Mouse (Mus musculus): Measurements from ENCODE around the gene Mt4. TPM values are rescaled to one million over a fixed set of nuclear protein-coding genes. Genes with fewer than 3 reads are reported as not detected.
"Not testable (repeated sequence)": the region's sequence is repeated elsewhere in the genome, so short reads cannot be mapped to it uniquely, and the experiment has no call there.

The Mt4 gene
- polyA plus RNA-seq, 1 experiment from 2014 or later = not detected

- WGBS = 72% methylated on average over 5 of the region's 5 CpGs
- Histone ChIP-seq H3K27ac (no peak overlapping the region), H3K4me1 (replicated peaks) (peaks cover 26% of the 10 kb centered on the region), H3K27me3 (ENCODE audit: insufficient read depth, poor library complexity, severe bottlenecking) (peaks cover 43% of the 10 kb centered on the region), H3K4me3 (no peak overlapping the region), H3K9me3 (no peaks in the 10 kb centered on the region), H3K36me3 (no peaks in the 10 kb centered on the region)
- DNase-seq (ENCODE audit: low spot score) = no peak
These were observed 13.9 kb downstream of the Mt4 start for GRCm38 (mm10) chr8:94150925-94151324.

GRCm38 (mm10) chr8:94152513-94153300 is 15.7 kb downstream of the Mt4 start, which contains the start of gene Mt3:
Gene Mt3, plus strand, starts transcription at chr8:94152607.
- no peaks in the 10 kb centered on the region for H3K9me3 ChIP-seq
- H3K27me3 ChIP-seq (ENCODE audit: insufficient read depth, poor library complexity, severe bottlenecking) = peaks cover 43% of the 10 kb centered on the region
- H3K27ac ChIP-seq = peak within 1 kb of the TSS; percentile 71
- H3K36me3 ChIP-seq = no peaks in the 10 kb centered on the region
- H3K4me3 ChIP-seq = peak within 1 kb of the TSS; percentile 57
- H3K4me1 ChIP-seq (replicated peaks) = peaks cover 30% of the 10 kb centered on the region
- peak; percentile 73 for DNase-seq (ENCODE audit: low spot score)
- WGBS = 2% methylated on average over 29 of the region's 29 CpGs

- Histone ChIP-seq H3K36me3 (no peaks in the 10 kb centered on the region), H3K27me3 (ENCODE audit: insufficient read depth, poor library complexity, severe bottlenecking) (peaks cover 43% of the 10 kb centered on the region), H3K4me3 (peak overlapping the region; percentile 57), H3K9me3 (no peaks in the 10 kb centered on the region), H3K27ac (peak overlapping the region; percentile 35; the same call in 1 of the 2 replicates), H3K4me1 (replicated peaks) (peaks cover 30% of the 10 kb centered on the region)
- WGBS = 24% methylated on average over 7 of the region's 7 CpGs
- DNase-seq (ENCODE audit: low spot score) = no peak
These were observed 16.5 kb downstream of the Mt4 start for GRCm38 (mm10) chr8:94153451-94153850.

GRCm38 (mm10) chr8:94154537-94154936 is 17.5 kb downstream of the Mt4 start:
- Histone ChIP-seq H3K4me3 (no peak overlapping the region), H3K27me3 (ENCODE audit: insufficient read depth, poor library complexity, severe bottlenecking) (peaks cover 43% of the 10 kb centered on the region), H3K4me1 (replicated peaks) (peaks cover 30% of the 10 kb centered on the region), H3K36me3 (no peaks in the 10 kb centered on the region), H3K9me3 (no peaks in the 10 kb centered on the region), H3K27ac (no peak overlapping the region)
- 51% methylated on average over 6 of the region's 6 CpGs for WGBS
- DNase-seq (ENCODE audit: low spot score) = no peak

GRCm38 (mm10) chr8:94156092-94156491 is 19.1 kb downstream of the Mt4 start:
- no peak for DNase-seq (ENCODE audit: low spot score)
- Histone ChIP-seq H3K27ac (no peak overlapping the region), H3K9me3 (no peaks in the 10 kb centered on the region), H3K27me3 (ENCODE audit: insufficient read depth, poor library complexity, severe bottlenecking) (peaks cover 31% of the 10 kb centered on the region), H3K36me3 (no peaks in the 10 kb centered on the region), H3K4me3 (no peak overlapping the region), H3K4me1 (replicated peaks) (peaks cover 30% of the 10 kb centered on the region)
- 87% methylated on average over 4 of the region's 4 CpGs for WGBS

GRCm38 (mm10) chr8:94165772-94166171 is 28.8 kb downstream of the Mt4 start:
- H3K27ac ChIP-seq; DNase-seq (ENCODE audit: low spot score); H3K4me1 ChIP-seq (replicated peaks); H3K4me3 ChIP-seq; H3K9me3 ChIP-seq; H3K36me3 ChIP-seq: not testable (repeated sequence)
- peaks cover 40% of the 10 kb centered on the region for H3K27me3 ChIP-seq (ENCODE audit: insufficient read depth, poor library complexity, severe bottlenecking)
- WGBS = 76% methylated on average over 8 of the region's 8 CpGs

- H3K4me1 ChIP-seq (replicated peaks) = peaks cover 10% of the 10 kb centered on the region
- peak; percentile 90 for DNase-seq (ENCODE audit: low spot score)
- peaks cover 55% of the 10 kb centered on the region for H3K27me3 ChIP-seq (ENCODE audit: insufficient read depth, poor library complexity, severe bottlenecking)
- no peaks in the 10 kb centered on the region for H3K9me3 ChIP-seq
- 5% methylated on average over 6 of the region's 6 CpGs for WGBS
- H3K4me3 ChIP-seq = no peak overlapping the region
- H3K27ac ChIP-seq = no peak overlapping the region
- H3K36me3 ChIP-seq = no peaks in the 10 kb centered on the region
These were observed 30.2 kb downstream of the Mt4 start for GRCm38 (mm10) chr8:94167244-94167643.

GRCm38 (mm10) chr8:94169547-94169946 is 32.5 kb downstream of the Mt4 start:
- H3K27ac ChIP-seq = no peak overlapping the region
- H3K27me3 ChIP-seq (ENCODE audit: insufficient read depth, poor library complexity, severe bottlenecking) = peaks cover 73% of the 10 kb centered on the region
- no peaks in the 10 kb centered on the region for H3K36me3 ChIP-seq
- H3K4me3 ChIP-seq = no peak overlapping the region
- 86% methylated on average over 5 of the region's 5 CpGs for WGBS
- no peak for DNase-seq (ENCODE audit: low spot score)
- no peaks in the 10 kb centered on the region for H3K9me3 ChIP-seq
- H3K4me1 ChIP-seq (replicated peaks) = peaks cover 24% of the 10 kb centered on the region

- no peak overlapping the region for H3K27ac ChIP-seq
- 45% methylated on average over 10 of the region's 10 CpGs for WGBS
- peaks cover 24% of the 10 kb centered on the region for H3K4me1 ChIP-seq (replicated peaks)
- no peaks in the 10 kb centered on the region for H3K36me3 ChIP-seq
- peaks cover 89% of the 10 kb centered on the region for H3K27me3 ChIP-seq (ENCODE audit: insufficient read depth, poor library complexity, severe bottlenecking)
- H3K4me3 ChIP-seq = peak overlapping the region; percentile 58
- no peak for DNase-seq (ENCODE audit: low spot score)
- no peaks in the 10 kb centered on the region for H3K9me3 ChIP-seq
These were observed 34.3 kb downstream of the Mt4 start for GRCm38 (mm10) chr8:94171321-94171755.

GRCm38 (mm10) chr8:94172075-94172808 is 35.2 kb downstream of the Mt4 start, which contains the start of gene Mt2:
Gene Mt2, plus strand, starts transcription at chr8:94172664.
- peak within 1 kb of the TSS; percentile 74 for H3K27ac ChIP-seq
- H3K4me1 ChIP-seq (replicated peaks) = peaks cover 24% of the 10 kb centered on the region
- peaks cover 93% of the 10 kb centered on the region for H3K27me3 ChIP-seq (ENCODE audit: insufficient read depth, poor library complexity, severe bottlenecking)
- no peak for DNase-seq (ENCODE audit: low spot score)
- no peaks in the 10 kb centered on the region for H3K36me3 ChIP-seq
- WGBS = under 1% methylated on average over 56 of the region's 56 CpGs
- peak within 1 kb of the TSS; percentile 58 for H3K4me3 ChIP-seq
- H3K9me3 ChIP-seq = no peaks in the 10 kb centered on the region

- Histone ChIP-seq H3K27ac (peak overlapping the region; percentile 74), H3K4me3 (peak overlapping the region; percentile 58), H3K9me3 (no peaks in the 10 kb centered on the region), H3K36me3 (no peaks in the 10 kb centered on the region), H3K27me3 (ENCODE audit: insufficient read depth, poor library complexity, severe bottlenecking) (peaks cover 96% of the 10 kb centered on the region), H3K4me1 (replicated peaks) (peaks cover 24% of the 10 kb centered on the region)
- WGBS = 2% methylated on average over 39 of the region's 39 CpGs
- peak; percentile 62 for DNase-seq (ENCODE audit: low spot score)
These were observed 36.1 kb downstream of the Mt4 start for GRCm38 (mm10) chr8:94172809-94173732.

GRCm38 (mm10) chr8:94173848-94174403 is 36.9 kb downstream of the Mt4 start:
- no peaks in the 10 kb centered on the region for H3K9me3 ChIP-seq
- 47% methylated on average over 11 of the region's 11 CpGs for WGBS
- no peaks in the 10 kb centered on the region for H3K36me3 ChIP-seq
- no peak for DNase-seq (ENCODE audit: low spot score)
- no peak overlapping the region for H3K27ac ChIP-seq
- peak overlapping the region; percentile 58 for H3K4me3 ChIP-seq
- peaks cover 29% of the 10 kb centered on the region for H3K4me1 ChIP-seq (replicated peaks)
- H3K27me3 ChIP-seq (ENCODE audit: insufficient read depth, poor library complexity, severe bottlenecking) = peaks cover 99% of the 10 kb centered on the region
